Mouse (Mus musculus): ENCODE measurements around the gene Ropn1l. TPM values are rescaled to one million over a fixed set of nuclear protein-coding genes. Genes with fewer than 3 reads are reported as not detected.

Ropn1l gene
- total and polyA plus RNA-seq, 3 experiments, result 1.1 to 2.9 (median 2.0) TPM

GRCm38 (mm10) chr15:31452336-31453097, 1.0 kb downstream of the Ropn1l start (continued):
- TF ChIP-seq SIN3A (IDR thresholded peaks at IDR 0.05; ENCODE audit: low read length) (no peak; the same call in 1 of the 2 replicates), RCOR1 (conservative IDR thresholded peaks at IDR 0.05; ENCODE audit: low read depth, low read length) (no peak), ELF1 (IDR thresholded peaks at IDR 0.05; ENCODE audit: low read depth, low read length) (no peak), MAZ (IDR thresholded peaks at IDR 0.05; ENCODE audit: low read depth, low read length) (no peak), JUND (conservative IDR thresholded peaks at IDR 0.05; ENCODE audit: low read depth, low read length) (no peak)

GRCm38 (mm10) chr15:31449772-31450171, 3.8 kb downstream of the Ropn1l start:
- in situ Hi-C loops (cut with MboI; ENCODE audit: low pct_ligation_motif_present, low pct_unique_long_range_greater_than_20kb, low sequenced_read_pairs), result loop anchor here (25.0 kb wide), 1 partner anchor 512 kb away; no protein-coding TSS in a partner anchor
- no peak overlapping the region for H3K27ac ChIP-seq (ENCODE audit: insufficient read depth, low read depth)
- H3K27me3 ChIP-seq (replicated peaks), result no peaks in the 10 kb centered on the region
- H3K4me1 ChIP-seq (ENCODE audit: control insufficient read depth in 1 of 2, insufficient read depth in 2 of 2), result peaks cover 4 to 25% of the 10 kb centered on the region in 2 experiments
- no peak overlapping the region for H3K4me3 ChIP-seq (replicated peaks in 1 of 3; ENCODE audit: low read depth in 2 of 3, low read length in 2 of 3, poor library complexity in 1 of 3)
- no peak overlapping the region for H3K4me2 ChIP-seq (ENCODE audit: insufficient read depth, low read depth, poor library complexity, severe bottlenecking)
- DNase-seq (ENCODE audit: extremely low read depth), result no peak
- TF ChIP-seq MXI1 (IDR thresholded peaks at IDR 0.05; ENCODE audit: low read depth, low read length), result no peak
- no peak for TF ChIP-seq CHD2 (IDR thresholded peaks at IDR 0.05; ENCODE audit: low read length)
- TF ChIP-seq ZMIZ1 (IDR thresholded peaks at IDR 0.05; ENCODE audit: low read depth, low read length), result no peak
- no peak for TF ChIP-seq KAT2A (IDR thresholded peaks at IDR 0.05; ENCODE audit: insufficient replicate concordance, low read length)
- H3K9me3 ChIP-seq (replicated peaks; ENCODE audit: low read length), result no peaks in the 10 kb centered on the region
- no peak overlapping the region for H3K9ac ChIP-seq (ENCODE audit: insufficient read depth, low read depth)
- peaks cover under 1 to 3% of the 10 kb centered on the region in 2 experiments for H3K36me3 ChIP-seq (replicated peaks in 1 of 2; ENCODE audit: control insufficient read depth in 1 of 2, insufficient read depth in 1 of 2, low read length in 1 of 2)
- H3K79me2 ChIP-seq (replicated peaks; ENCODE audit: control insufficient read depth, extremely low read depth, insufficient read depth, poor library complexity, severe bottlenecking), result no peaks in the 10 kb centered on the region
- dilution Hi-C loops (cut with MboI; ENCODE audit: extremely low pct_ligation_motif_present, extremely low pct_unique_long_range_greater_than_20kb, low sequenced_read_pairs), result no loop called here

DNA sequence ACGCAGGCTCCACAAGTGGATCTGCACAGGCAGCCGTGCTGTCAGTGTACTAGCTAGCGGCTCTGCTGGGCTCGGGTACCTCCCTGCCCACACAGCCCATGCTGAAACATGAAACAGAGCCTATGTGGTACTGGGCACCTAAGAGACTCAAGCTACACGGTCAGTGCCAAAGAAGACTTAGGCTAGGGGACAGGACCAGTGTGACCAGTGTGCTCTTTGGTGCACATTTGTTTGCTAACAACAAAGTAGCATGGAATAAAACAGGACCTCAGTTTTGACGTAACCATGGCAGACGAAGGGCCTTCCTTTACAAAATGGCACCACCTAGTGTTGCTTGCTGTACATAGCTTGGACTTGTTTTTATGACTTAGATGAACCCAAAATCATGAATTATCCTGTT, 6.4 kb downstream of the Ropn1l start:
- Histone ChIP-seq H3K36me3 (replicated peaks in 1 of 2; ENCODE audit: control insufficient read depth in 1 of 2, insufficient read depth in 1 of 2, low read length in 1 of 2) (no peaks in the 10 kb centered on the region), H3K4me1 (ENCODE audit: control insufficient read depth in 1 of 2, insufficient read depth in 2 of 2) (peaks cover 4 to 8% of the 10 kb centered on the region in 2 experiments), H3K4me3 (replicated peaks in 1 of 3; ENCODE audit: low read depth in 2 of 3, low read length in 2 of 3, poor library complexity in 1 of 3) (no peak overlapping the region), H3K4me2 (ENCODE audit: insufficient read depth, low read depth, poor library complexity, severe bottlenecking) (peak overlapping the region; percentile 65), H3K9me3 (replicated peaks; ENCODE audit: low read length) (no peaks in the 10 kb centered on the region), H3K27ac (ENCODE audit: insufficient read depth, low read depth) (no peak overlapping the region), H3K27me3 (replicated peaks) (no peaks in the 10 kb centered on the region), H3K9ac (ENCODE audit: insufficient read depth, low read depth) (no peak overlapping the region), H3K79me2 (replicated peaks; ENCODE audit: control insufficient read depth, extremely low read depth, insufficient read depth, poor library complexity, severe bottlenecking) (no peaks in the 10 kb centered on the region)
- in situ Hi-C loops (cut with MboI; ENCODE audit: low pct_ligation_motif_present, low pct_unique_long_range_greater_than_20kb, low sequenced_read_pairs) (loop anchor here (25.0 kb wide), 1 partner anchor 510 kb away; no protein-coding TSS in a partner anchor), dilution Hi-C loops (cut with MboI; ENCODE audit: extremely low pct_ligation_motif_present, extremely low pct_unique_long_range_greater_than_20kb, low sequenced_read_pairs) (no loop called here)
- TF ChIP-seq KAT2A (IDR thresholded peaks at IDR 0.05; ENCODE audit: insufficient replicate concordance, low read length), result no peak
- 0 out of 2 replicates have a peak, but pooled peaks have one; percentile 14 for TF ChIP-seq IRF4 (IDR thresholded peaks at IDR 0.05; ENCODE audit: low read depth, low read length)
- TF ChIP-seq CTCF (conservative IDR thresholded peaks at IDR 0.05 in 1 of 2, IDR thresholded peaks at IDR 0.05 in 1 of 2; ENCODE audit: low read depth in 2 of 2, low read length in 2 of 2), result peak; percentile 73 to 97; a peak in 3 of 4 replicates
- TF ChIP-seq CHD2 (IDR thresholded peaks at IDR 0.05; ENCODE audit: low read length), result no peak
- TF ChIP-seq MAFK (IDR thresholded peaks at IDR 0.05; ENCODE audit: insufficient replicate concordance, low read length), result no peak
- no peak; the same call in 1 of the 2 replicates for TF ChIP-seq SIN3A (IDR thresholded peaks at IDR 0.05; ENCODE audit: low read length)
- peak; percentile 28; the same call in 1 of the 2 replicates for TF ChIP-seq NELFE (IDR thresholded peaks at IDR 0.05; ENCODE audit: low read depth, low read length)
- TF ChIP-seq ZC3H11A (IDR thresholded peaks at IDR 0.05; ENCODE audit: low read depth, low read length), result peak; percentile 81
- TF ChIP-seq PAX5 (IDR thresholded peaks at IDR 0.05; ENCODE audit: low read length), result no peak
- TF ChIP-seq GABPA (IDR thresholded peaks at IDR 0.05; ENCODE audit: insufficient replicate concordance, low read depth, low read length), result no peak
- peak; percentile 33; the same call in 1 of the 2 replicates for TF ChIP-seq MXI1 (IDR thresholded peaks at IDR 0.05; ENCODE audit: low read depth, low read length)
- TF ChIP-seq BHLHE40 (IDR thresholded peaks at IDR 0.05; ENCODE audit: low read depth, low read length), result 0 out of 2 replicates have a peak, but pooled peaks have one; percentile 14
- no peak for TF ChIP-seq HCFC1 (IDR thresholded peaks at IDR 0.05; ENCODE audit: low read depth, low read length)
- TF ChIP-seq SMC3 (IDR thresholded peaks at IDR 0.05; ENCODE audit: low read depth, low read length), result peak; percentile 96
- peak; percentile 79 for DNase-seq (ENCODE audit: extremely low read depth)
